Mouse (Mus musculus): Measurements from ENCODE around the gene Ints14.

GRCm38 (mm10) chr9:64985807-64986206, 25.1 kb downstream of the Ints14 start:
- TF ChIP-seq POLR2A (IDR thresholded peaks at IDR 0.05; ENCODE audit: low read depth, low read length) (no peak), CTCF (conservative IDR thresholded peaks at IDR 0.05; ENCODE audit: insufficient read depth, insufficient read length, low read depth, low read length) (no peak)
